Mouse (Mus musculus): ENCODE measurements around the gene Mlip.
"Not testable (repeated sequence)": the region's sequence is repeated elsewhere in the genome, so short reads cannot be mapped to it uniquely, and the experiment has no call there.

The Mlip gene

DNA sequence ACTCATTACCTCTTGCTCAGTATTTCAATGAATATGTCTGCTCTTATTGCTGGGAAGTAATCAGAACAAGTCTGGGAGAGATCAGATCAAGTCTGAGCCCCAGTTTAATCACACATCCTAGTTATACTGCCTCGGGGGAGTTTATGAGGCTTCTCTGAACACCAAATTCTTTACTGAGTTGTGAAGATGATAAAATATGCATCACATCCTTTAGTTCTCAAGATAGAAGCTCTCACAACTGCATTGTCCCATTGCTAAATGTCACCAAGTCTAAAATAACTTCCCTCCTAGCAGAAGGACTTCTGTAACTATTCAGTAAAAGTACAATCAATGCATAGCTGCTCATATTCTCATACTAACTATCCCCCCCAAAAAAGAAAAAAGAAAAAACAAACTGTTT lies 154.5 kb downstream of the Mlip start:
- no peak for DNase-seq (ENCODE audit: low spot score)

- DNase-seq (ENCODE audit: low spot score), result no peak
These were observed 173.3 kb downstream of the Mlip start for GRCm38 (mm10) chr9:77179486-77179885.

DNA sequence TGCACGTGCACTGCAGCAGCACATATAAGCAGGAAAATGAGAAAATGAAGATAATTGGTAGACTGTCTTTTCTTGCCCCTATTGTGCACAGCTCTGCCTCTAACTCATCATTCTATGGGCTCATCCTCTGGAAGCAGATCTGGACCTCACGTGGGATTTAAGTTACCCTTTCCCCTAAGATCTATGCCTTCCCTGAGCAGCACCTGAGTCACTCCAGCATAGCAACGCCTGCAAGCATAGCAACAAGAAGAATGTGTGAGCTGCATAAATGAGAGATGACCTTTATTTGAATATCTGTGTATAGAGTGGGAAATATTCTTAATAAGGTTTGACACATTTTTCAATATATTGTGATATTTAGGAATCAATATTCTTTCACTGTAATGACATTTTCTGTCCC lies 176.9 kb downstream of the Mlip start:
- no peak for DNase-seq (ENCODE audit: low spot score)

GRCm38 (mm10) chr9:77172044-77172443 lies 180.7 kb downstream of the Mlip start:
- no peak for DNase-seq (ENCODE audit: low spot score)

DNA sequence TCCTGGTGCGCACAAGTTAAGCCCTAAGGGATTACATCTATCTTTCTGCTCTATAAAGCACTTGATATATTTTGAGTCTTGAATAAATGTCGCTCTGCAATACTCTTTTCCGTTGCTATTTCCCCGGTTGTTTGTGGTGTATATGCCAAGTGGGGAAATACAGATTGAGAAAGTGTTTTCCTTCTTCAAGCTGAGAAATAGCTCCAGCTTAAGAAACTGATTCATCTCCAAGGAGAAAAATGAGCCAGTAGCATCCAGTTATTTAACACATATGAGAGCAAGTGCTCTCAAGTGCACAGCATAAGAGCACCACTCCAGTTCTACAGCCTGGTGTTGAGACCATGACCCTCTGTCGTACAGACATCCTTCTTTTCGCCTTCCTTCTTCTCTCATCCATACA lies 186.9 kb downstream of the Mlip start:
- no peak for DNase-seq (ENCODE audit: low spot score)

GRCm38 (mm10) chr9:77161764-77162163 lies 191.0 kb downstream of the Mlip start:
- DNase-seq (ENCODE audit: low spot score), result no peak

GRCm38 (mm10) chr9:77160277-77160926 lies 192.4 kb downstream of the Mlip start:
- no peak for DNase-seq (ENCODE audit: low spot score)

DNA sequence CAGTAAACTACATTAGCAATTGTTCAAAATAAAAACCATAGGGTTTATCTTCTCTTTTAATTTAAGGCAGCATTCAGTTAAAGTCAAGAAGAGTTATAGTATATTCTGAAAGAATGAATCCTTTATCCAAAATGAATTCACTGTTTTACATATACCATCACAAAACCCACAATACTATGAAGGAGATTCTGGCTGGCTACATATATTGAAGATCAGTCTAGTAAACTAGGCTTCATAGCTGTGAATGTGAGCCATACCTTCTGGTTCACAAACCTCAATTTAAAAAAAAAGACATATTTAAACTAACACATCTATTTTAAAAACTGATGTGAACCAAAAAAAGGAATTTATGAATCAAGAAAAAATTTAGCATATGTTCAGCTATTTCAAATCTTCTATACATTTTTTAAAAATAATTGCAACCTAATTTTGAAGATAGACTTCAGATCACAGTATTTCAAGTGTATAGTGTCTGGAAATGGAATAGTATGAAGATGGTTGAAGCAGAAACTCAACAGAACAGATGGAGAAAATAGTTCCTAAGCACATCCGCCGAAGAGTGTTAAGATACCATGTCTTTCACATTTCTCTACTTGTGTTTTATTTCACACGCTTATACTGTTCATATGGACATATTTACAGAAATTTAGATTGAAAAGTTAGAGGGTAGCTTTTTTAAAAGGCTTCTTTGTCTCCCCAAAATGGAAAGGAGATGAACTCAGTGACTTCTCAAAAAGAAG lies 204.1 kb downstream of the Mlip start:
- no peak for DNase-seq (ENCODE audit: low spot score)

- no peak for DNase-seq (ENCODE audit: low spot score)
These were observed 233.0 kb downstream of the Mlip start for GRCm38 (mm10) chr9:77119735-77120134.

DNA sequence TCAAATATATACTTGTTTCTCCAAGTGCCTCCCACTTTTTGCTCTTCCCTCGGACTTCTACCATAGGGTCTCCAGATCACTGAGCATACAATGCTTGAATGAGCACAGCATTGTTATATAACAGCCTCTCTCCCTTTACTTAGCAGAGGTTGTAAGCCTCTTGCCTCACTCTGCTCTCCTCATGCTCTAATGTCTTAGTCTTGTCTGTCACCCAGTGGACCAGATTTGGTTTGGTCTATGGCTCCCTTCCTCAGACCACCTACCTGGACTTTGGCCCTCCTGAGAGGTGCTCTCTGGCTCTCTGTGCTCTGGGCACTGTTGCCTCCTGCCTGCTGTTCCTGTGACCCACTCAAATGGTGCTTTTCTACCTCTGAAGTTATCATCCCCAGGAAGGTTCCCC lies 255.9 kb downstream of the Mlip start:
- no peak for DNase-seq (ENCODE audit: low spot score)

DNA sequence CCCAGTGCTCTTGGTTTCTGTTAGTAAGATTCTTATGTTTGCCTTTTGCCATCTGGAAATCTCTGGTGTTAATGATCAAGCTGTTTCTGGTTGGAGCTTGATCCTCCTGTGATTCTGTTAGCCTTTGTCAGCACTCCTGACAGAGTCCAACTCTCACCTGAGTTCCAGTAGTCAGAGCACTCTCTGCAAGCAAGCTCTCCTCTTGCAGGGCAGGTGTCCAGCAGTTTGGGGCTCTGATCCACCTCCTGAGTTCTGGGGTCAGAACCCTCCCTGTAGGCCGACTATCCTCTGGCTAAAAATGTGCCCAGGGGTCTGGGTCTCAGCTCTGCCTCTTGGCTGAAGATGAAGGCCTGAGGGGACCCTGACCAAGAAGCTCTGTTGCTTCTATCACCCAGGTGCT lies 269.5 kb downstream of the Mlip start:
- not testable (repeated sequence) for DNase-seq (ENCODE audit: low spot score)

DNA sequence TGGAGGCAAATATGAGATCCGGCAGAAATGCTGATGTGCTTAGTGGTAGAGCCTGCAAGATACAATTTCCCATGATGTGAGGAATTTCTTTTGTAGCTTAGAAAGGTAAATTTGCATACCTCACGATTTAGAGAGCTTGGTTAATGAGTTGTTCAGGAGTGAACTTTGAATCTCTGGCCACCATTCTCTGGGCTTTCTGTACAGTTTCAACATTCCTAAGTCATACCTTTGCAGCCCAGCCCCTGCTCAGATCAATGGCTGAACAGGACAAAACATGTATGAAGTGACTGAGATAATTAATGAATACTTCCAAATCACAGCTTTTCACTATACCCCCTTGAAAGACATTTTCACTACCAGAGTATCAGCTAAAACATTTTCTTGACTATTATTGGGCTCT lies 281.1 kb downstream of the Mlip start:
- no peak for DNase-seq (ENCODE audit: low spot score)

- DNase-seq (ENCODE audit: low spot score), result no peak
These were observed 296.2 kb downstream of the Mlip start for GRCm38 (mm10) chr9:77056611-77057010.

DNA sequence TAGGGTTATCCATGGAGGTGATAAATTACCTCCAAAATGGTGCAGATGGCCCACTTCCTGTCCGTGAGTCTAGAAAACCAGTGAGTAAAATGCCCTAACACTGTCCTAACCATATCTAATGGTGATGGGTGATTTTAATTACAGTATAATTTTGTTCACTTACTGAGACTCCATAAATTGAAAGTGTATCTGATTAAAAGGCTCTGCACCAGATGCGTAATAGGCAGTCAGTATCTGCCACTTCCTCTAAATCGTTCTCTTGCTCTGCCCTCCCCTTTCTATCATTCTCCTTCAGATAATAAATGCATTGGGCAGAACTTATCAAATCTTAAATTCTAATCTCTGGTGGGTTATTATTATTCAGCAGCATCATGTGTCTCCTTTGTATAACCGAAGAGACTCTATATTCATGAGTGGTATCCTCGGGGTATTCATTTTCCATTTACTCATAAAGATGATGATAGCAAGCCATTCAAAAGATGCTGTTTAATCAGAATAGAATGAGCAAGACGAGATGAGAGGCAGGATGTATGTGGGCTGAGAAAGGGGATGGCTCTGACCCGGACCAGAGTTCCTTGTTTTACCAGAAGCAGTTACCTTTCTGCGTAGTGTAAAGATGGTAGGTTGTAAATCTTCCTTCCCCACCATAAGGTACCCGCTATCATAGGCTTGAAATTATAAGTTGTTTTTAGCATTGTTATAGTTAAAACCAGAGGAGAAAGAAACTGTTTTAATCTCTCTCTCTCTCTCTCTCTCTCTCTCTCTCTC lies 298.2 kb downstream of the Mlip start:
- DNase-seq (ENCODE audit: low spot score), result no peak

All from embryo, embryonic 10.5 days (tissue).